Mouse (Mus musculus): ENCODE measurements around the gene Rpl5. TPM values are rescaled to one million over a fixed set of nuclear protein-coding genes. Genes with fewer than 3 reads are reported as not detected.
"Not testable (repeated sequence)": the region's sequence is repeated elsewhere in the genome, so short reads cannot be mapped to it uniquely, and the experiment has no call there.

The Rpl5 gene
- polyA plus RNA-seq, 2 experiments from 2014 or later, result 99.1 to 122 TPM

- peak; percentile 68 for ATAC-seq
Observed at GRCm38 (mm10) chr5:107901014-107901615, 813 bp downstream of the Rpl5 start.

- no peak for ATAC-seq
Observed at GRCm38 (mm10) chr5:107904325-107904724, 4.0 kb downstream of the Rpl5 start.

- ATAC-seq, result no peak
Observed at GRCm38 (mm10) chr5:107908514-107909110, 8.3 kb downstream of the Rpl5 start.

- no peak for ATAC-seq
Observed at GRCm38 (mm10) chr5:107909668-107910067, 9.4 kb downstream of the Rpl5 start.

- ATAC-seq, result no peak
Observed at GRCm38 (mm10) chr5:107910084-107910616, 9.8 kb downstream of the Rpl5 start.

GRCm38 (mm10) chr5:107911012-107911411 is 10.7 kb downstream of the Rpl5 start:
- ATAC-seq, result no peak

GRCm38 (mm10) chr5:107915280-107915679 is 15.0 kb downstream of the Rpl5 start:
- no peak for ATAC-seq

- ATAC-seq, result peak; percentile 83
Observed at GRCm38 (mm10) chr5:107921400-107922252, 21.3 kb downstream of the Rpl5 start.

- no peak for ATAC-seq
Observed at GRCm38 (mm10) chr5:107922836-107923235, 22.5 kb downstream of the Rpl5 start.

- no peak for ATAC-seq
Observed at GRCm38 (mm10) chr5:107924564-107924963, 24.3 kb downstream of the Rpl5 start.

GRCm38 (mm10) chr5:107926550-107927249 is 26.4 kb downstream of the Rpl5 start:
- ATAC-seq, result peak; percentile 89

- ATAC-seq, result peak; percentile 91
Observed at GRCm38 (mm10) chr5:107932556-107932955, 32.3 kb downstream of the Rpl5 start.

- ATAC-seq, result no peak
Observed at GRCm38 (mm10) chr5:107933202-107933974, 33.1 kb downstream of the Rpl5 start.

- ATAC-seq, result no peak
Observed at GRCm38 (mm10) chr5:107934770-107935543, 34.7 kb downstream of the Rpl5 start.

GRCm38 (mm10) chr5:107936625-107937389 is 36.5 kb downstream of the Rpl5 start:
- no peak for ATAC-seq

GRCm38 (mm10) chr5:107938483-107938882 is 38.2 kb downstream of the Rpl5 start:
- not testable (repeated sequence) for ATAC-seq

- ATAC-seq, result no peak
Observed at GRCm38 (mm10) chr5:107938886-107939285, 38.6 kb downstream of the Rpl5 start.

GRCm38 (mm10) chr5:107939701-107940100 is 39.4 kb downstream of the Rpl5 start:
- ATAC-seq, result no peak

- peak; percentile 33 for ATAC-seq
Observed at GRCm38 (mm10) chr5:107941222-107941621, 40.9 kb downstream of the Rpl5 start.

GRCm38 (mm10) chr5:107942941-107943340 is 42.6 kb downstream of the Rpl5 start:
- peak; percentile 61 for ATAC-seq
